Mouse (Mus musculus) limb, embryonic 14.5 days (tissue): ENCODE measurements around the gene Pus10. TPM values are rescaled to one million over a fixed set of nuclear protein-coding genes. Genes with fewer than 3 reads are reported as not detected.

Experiments used
- ATAC-seq: fragments of 200-750 bp; cut with Nextera tagmentation; 2 replicates; pipeline ENCODE4 v1.8.0; 2017; ENCODE audit warnings: low read depth, moderate number of reproducible peaks, moderate TSS enrichment; ENCODE audit not compliant: low FRiP score
- DNase-seq: peaks from one replicate; pipeline ENCODE4 v3.0.0-alpha.2; 2015; ENCODE audit warnings: low spot score
- H3K27ac ChIP-seq: fragments of 300-500 bp; sonication (generic); replicated peaks from 2 replicates; pipeline ENCODE4 v1.5.1; 2014; ENCODE audit warnings: low read depth, mild to moderate bottlenecking, low read length, moderate library complexity, mixed read lengths
- H3K27me3 ChIP-seq: fragments of 300-500 bp; sonication (generic); 2 replicates; pipeline ENCODE4 v1.6.1; 2014; ENCODE audit warnings: low read length, mixed read lengths; ENCODE audit not compliant: control insufficient read depth, insufficient read depth
- H3K36me3 ChIP-seq: fragments of 300-500 bp; sonication (generic); 2 replicates; pipeline ENCODE4 v1.6.1; 2014; ENCODE audit warnings: mild to moderate bottlenecking, low read length, moderate library complexity, mixed read lengths; ENCODE audit not compliant: control insufficient read depth, insufficient read depth
- H3K4me1 ChIP-seq: fragments of 300-500 bp; sonication (generic); 2 replicates; pipeline ENCODE4 v1.6.1; 2014; ENCODE audit warnings: antibody characterized with exemption, low read length, mixed read lengths; ENCODE audit not compliant: control insufficient read depth, insufficient read depth
- H3K4me2 ChIP-seq: fragments of 300-500 bp; sonication (generic); replicated peaks from 2 replicates; pipeline ENCODE4 v1.6.1; 2014; ENCODE audit warnings: low read depth, mild to moderate bottlenecking, low read length, moderate library complexity; ENCODE audit not compliant: severe bottlenecking
- H3K4me3 ChIP-seq: fragments of 300-500 bp; sonication (generic); replicated peaks from 2 replicates; pipeline ENCODE4 v1.5.1; 2014; ENCODE audit warnings: low read length
- H3K9ac ChIP-seq: fragments of 300-500 bp; sonication (generic); 2 replicates; pipeline ENCODE4 v1.6.1; 2014; ENCODE audit warnings: mild to moderate bottlenecking, low read depth, low read length, moderate library complexity; ENCODE audit not compliant: severe bottlenecking
- H3K9me3 ChIP-seq: fragments of 300-500 bp; sonication (generic); 2 replicates; pipeline ENCODE4 v1.6.1; 2016; ENCODE audit warnings: low read length; ENCODE audit not compliant: control insufficient read depth
- POLR2A ChIP-seq: fragments of 200-500 bp; IDR thresholded peaks from 2 replicates; pipeline ENCODE4 v1.8.0; 2012; ENCODE audit warnings: inconsistent platforms, mild to moderate bottlenecking, moderate library complexity, borderline replicate concordance; ENCODE audit not compliant: insufficient read depth, insufficient read length; ENCODE audit errors: extremely low read depth
- WGBS: fragments of 180-500 bp; shearing (Covaris S2); extraction: QIAGEN DNeasy Blood & Tissue Kit; methylation state at CpG from one replicate; pipeline ENCODE4 v1.1.7; 2014; 5-methylcytosine and 5-hydroxymethylcytosine counted together
- polyA plus RNA-seq, 2 experiments: library from polyadenylated mRNA; depleted of rRNA in 1 of 2; stranded (reverse) in 1 of 2; unstranded in 1 of 2; fragments of >200 nt; fragmentation: Nextera tagmentation in 1 of 2; extraction: Ambion mirVana in 1 of 2; gene quantifications; 2 replicates each; pipeline versions ENCODE4 v1.2.1 to v1.2.3; 2012 to 2014

Pus10 gene
- polyA plus RNA-seq, 2 experiments, result 14.4 to 23.5 TPM

DNA sequence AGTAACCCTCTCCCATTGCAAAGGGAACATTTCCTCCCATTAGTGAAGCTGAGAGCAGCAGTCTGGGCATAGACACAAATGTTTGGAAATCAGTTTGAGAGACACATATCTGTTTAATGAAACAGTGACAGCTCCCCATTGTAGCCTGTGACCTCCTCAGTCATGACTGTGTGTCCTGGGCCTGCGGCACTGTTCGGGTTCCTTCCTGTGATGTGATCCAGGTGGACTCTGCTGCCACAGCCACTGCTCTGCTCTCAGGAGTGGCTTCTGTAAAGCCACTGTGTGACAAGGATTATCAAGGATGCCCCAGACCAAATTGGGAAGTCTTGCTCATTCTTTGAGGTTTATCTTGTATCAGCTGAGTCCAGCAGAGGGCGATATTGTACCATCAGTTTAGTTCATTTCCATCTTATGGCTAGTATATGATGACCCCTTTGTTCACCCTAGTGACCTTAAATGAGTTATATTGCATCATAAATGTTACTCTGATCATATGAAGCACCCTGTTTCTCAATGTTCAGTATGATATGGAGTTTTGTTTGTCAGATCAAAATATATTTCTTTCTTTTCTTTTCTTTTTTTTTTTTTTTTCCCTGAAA lies 13.7 kb downstream of the Pus10 start:
- Histone ChIP-seq H3K27ac (no peak overlapping the region), H3K4me3 (no peak overlapping the region), H3K9ac (no peak overlapping the region), H3K4me2 (no peak overlapping the region), H3K36me3 (peaks cover 79% of the 10 kb centered on the region), H3K4me1 (no peaks in the 10 kb centered on the region), H3K27me3 (no peaks in the 10 kb centered on the region), H3K9me3 (no peaks in the 10 kb centered on the region)
- WGBS, result 55% methylated on average over 3 of the region's 3 CpGs
- TF ChIP-seq POLR2A, result no peak
- DNase-seq (peak; percentile 82), ATAC-seq (no peak)

DNA sequence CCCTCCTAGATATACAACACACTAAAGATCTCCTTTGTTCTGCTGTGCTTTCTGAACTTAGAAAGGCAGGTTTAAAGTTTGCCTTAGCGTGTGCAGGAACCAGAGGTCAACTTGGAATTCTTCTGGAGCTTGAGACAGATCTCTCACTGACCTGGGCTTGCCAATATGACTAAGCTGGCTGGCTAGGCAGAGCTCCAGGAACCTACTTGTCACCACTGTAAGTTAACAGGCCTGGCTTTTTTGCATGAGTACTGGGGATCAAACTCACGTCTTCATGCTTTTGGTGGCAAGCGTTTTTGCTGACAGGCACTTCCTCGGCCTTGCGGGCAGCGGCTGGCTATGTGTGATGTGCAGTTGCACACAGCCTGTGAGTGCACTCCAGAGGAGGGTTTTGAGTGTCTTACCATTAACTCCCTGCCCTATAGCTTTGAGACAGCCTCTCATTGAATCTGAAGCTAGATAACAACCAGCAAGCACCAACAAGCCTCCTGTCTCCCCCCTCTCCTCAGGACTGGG lies 15.0 kb downstream of the Pus10 start:
- WGBS, result 96% methylated on average over 6 of the region's 6 CpGs
- ATAC-seq (no peak), DNase-seq (no peak)
- Histone ChIP-seq H3K36me3 (peaks cover 67% of the 10 kb centered on the region), H3K9me3 (no peaks in the 10 kb centered on the region), H3K27ac (no peak overlapping the region), H3K4me1 (no peaks in the 10 kb centered on the region), H3K9ac (no peak overlapping the region), H3K27me3 (no peaks in the 10 kb centered on the region), H3K4me2 (no peak overlapping the region), H3K4me3 (no peak overlapping the region)
- no peak for TF ChIP-seq POLR2A

DNA sequence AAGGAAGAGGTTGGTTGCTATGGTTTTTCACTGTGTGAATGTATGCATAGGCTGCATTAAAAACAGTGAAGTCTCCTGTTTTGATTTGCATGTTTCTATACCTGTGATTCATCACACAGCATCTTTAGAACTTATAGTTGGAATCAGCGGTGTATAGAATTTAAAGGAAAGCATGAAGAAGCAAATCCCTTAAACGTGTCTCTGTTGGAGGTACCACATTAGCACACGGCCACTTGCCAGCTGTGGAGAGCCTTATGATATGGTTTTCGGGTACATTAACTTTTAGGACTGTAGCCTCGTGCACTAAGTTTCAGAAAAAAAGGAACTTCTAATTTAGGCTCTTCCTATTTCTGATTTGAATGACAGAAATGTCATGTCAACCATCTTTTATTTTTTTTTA lies 17.1 kb downstream of the Pus10 start:
- Histone ChIP-seq H3K4me3 (no peak overlapping the region), H3K27ac (no peak overlapping the region), H3K9ac (no peak overlapping the region), H3K4me2 (no peak overlapping the region), H3K4me1 (no peaks in the 10 kb centered on the region), H3K9me3 (no peaks in the 10 kb centered on the region), H3K36me3 (peaks cover 51% of the 10 kb centered on the region), H3K27me3 (no peaks in the 10 kb centered on the region)
- DNase-seq (no peak), ATAC-seq (no peak)
- 94% methylated on average over 5 of the region's 5 CpGs for WGBS
- TF ChIP-seq POLR2A, result no peak

DNA sequence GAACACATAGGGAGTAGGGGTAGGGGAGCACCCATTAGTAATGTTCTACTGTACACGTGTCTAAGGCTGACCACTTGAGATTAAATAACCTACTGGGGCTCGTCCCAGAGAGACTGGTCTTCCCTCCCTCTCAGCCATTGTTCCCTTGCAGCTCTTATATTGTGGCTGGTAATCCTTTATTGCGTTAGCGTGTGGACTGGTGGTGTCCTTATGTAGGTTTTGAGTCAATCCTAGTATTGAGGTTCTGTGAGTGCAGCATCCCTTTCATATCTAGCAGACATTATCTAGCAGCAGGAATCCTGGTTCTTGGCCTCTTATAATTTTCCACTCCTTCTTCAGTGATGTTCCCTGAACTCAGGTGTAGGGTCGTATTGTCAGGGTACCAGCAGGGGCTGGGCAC lies 21.2 kb downstream of the Pus10 start:
- Histone ChIP-seq H3K36me3 (peaks cover 26% of the 10 kb centered on the region), H3K9ac (no peak overlapping the region), H3K9me3 (no peaks in the 10 kb centered on the region), H3K27me3 (no peaks in the 10 kb centered on the region), H3K4me2 (no peak overlapping the region), H3K4me3 (no peak overlapping the region), H3K27ac (no peak overlapping the region), H3K4me1 (no peaks in the 10 kb centered on the region)
- 87% methylated on average over 5 of the region's 5 CpGs for WGBS
- no peak for TF ChIP-seq POLR2A
- DNase-seq, result no peak
- ATAC-seq, result no peak

DNA sequence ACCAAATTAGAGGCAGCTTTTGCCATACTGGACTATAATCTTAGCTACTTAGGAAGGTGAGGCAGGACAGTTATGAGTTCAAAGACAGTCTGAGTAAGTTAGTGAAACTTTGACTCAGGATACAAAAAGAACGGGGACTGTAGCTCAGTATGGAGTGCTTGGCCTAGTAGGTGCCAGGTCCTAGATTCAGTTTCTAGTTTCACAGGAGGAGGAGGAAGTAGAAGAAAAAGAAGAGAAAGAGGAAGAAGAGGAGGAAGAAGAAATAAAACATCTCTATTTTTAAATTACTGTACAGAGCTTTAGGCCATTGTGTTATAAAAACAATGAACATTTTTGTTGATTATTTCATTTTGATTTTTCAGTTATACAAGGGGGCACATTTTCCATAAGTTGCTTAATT lies 22.6 kb downstream of the Pus10 start:
- no peaks in the 10 kb centered on the region for H3K27me3 ChIP-seq
- no peak for TF ChIP-seq POLR2A
- DNase-seq (no peak), ATAC-seq (no peak)
- no peaks in the 10 kb centered on the region for H3K9me3 ChIP-seq
- 92% methylated on average over 1 of the region's 1 CpGs for WGBS
- no peak overlapping the region for H3K4me3 ChIP-seq
- H3K27ac ChIP-seq, result no peak overlapping the region
- no peak overlapping the region for H3K4me2 ChIP-seq
- H3K4me1 ChIP-seq, result no peaks in the 10 kb centered on the region
- H3K9ac ChIP-seq, result no peak overlapping the region
- peaks cover 15% of the 10 kb centered on the region for H3K36me3 ChIP-seq

DNA sequence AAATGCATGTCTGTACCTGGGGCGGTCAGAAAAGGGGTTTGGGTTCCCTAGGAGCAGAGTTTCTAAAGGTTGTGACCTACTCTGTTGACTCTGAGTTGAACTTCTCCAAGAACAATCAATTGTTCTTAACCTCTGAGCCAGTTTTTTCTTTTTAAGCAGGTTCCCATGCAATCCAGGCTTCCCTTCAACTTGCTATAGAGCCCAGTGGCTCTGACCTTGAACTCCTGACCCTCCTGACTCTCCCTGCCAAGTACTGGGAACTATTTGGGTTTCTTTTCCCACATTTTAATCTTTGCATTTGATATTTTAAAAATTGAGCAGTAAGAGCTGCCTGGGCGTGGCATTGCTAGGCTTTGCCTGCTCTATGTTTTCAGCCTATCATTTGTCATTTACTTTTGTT lies 27.8 kb downstream of the Pus10 start:
- Histone ChIP-seq H3K36me3 (peaks cover 8% of the 10 kb centered on the region), H3K27me3 (no peaks in the 10 kb centered on the region), H3K4me3 (no peak overlapping the region), H3K4me1 (no peaks in the 10 kb centered on the region), H3K9me3 (no peaks in the 10 kb centered on the region), H3K9ac (no peak overlapping the region), H3K27ac (no peak overlapping the region), H3K4me2 (no peak overlapping the region)
- 93% methylated on average over 2 of the region's 2 CpGs for WGBS
- no peak for TF ChIP-seq POLR2A
- ATAC-seq (no peak), DNase-seq (no peak)
